Mouse (Mus musculus): ENCODE measurements around the gene Slc28a2.
"Not testable (repeated sequence)": the region's sequence is repeated elsewhere in the genome, so short reads cannot be mapped to it uniquely, and the experiment has no call there.

The Slc28a2 gene

GRCm38 (mm10) chr2:122426200-122426599 is at the start of gene Slc28a2:
TSS of gene Slc28a2 (plus strand) at chr2:122426477.
- CTCF ChIA-PET, result not testable (repeated sequence)

GRCm38 (mm10) chr2:122377215-122377674 is 49.0 kb upstream of the Slc28a2 start:
- CTCF ChIA-PET, result no interaction called here

- CTCF ChIA-PET, result interaction anchor here (0.6 kb wide), 1 partner anchor 88 kb away, joined by 3 read pairs; no protein-coding TSS in a partner anchor
These were observed 48.5 kb upstream of the Slc28a2 start for GRCm38 (mm10) chr2:122377751-122378246.

- CTCF ChIA-PET, result interaction anchor here (0.6 kb wide), 1 partner anchor 87 kb away, joined by 3 read pairs; no protein-coding TSS in a partner anchor
These were observed 47.6 kb upstream of the Slc28a2 start for GRCm38 (mm10) chr2:122378421-122379291.

DNA sequence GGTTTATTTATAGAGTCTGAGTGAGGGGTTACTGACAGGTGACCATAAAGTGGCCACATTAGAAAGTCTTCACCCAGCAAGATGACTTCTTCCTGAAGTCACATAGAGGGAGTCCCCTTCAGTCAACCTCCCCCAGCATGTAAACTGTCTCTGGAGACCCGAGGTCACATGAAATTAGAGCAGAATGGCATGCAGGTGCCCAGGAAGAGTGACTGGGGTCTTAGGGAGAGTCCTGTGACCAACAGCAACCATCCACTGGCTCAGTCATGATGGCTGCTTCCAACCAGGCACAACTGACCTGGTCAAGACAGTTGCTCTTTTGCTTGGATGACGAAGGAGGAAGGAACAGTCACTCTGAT is 47.0 kb upstream of the Slc28a2 start:
- CTCF ChIA-PET, result no interaction called here

GRCm38 (mm10) chr2:122380768-122381311 is 45.4 kb upstream of the Slc28a2 start:
- CTCF ChIA-PET, result no interaction called here

DNA sequence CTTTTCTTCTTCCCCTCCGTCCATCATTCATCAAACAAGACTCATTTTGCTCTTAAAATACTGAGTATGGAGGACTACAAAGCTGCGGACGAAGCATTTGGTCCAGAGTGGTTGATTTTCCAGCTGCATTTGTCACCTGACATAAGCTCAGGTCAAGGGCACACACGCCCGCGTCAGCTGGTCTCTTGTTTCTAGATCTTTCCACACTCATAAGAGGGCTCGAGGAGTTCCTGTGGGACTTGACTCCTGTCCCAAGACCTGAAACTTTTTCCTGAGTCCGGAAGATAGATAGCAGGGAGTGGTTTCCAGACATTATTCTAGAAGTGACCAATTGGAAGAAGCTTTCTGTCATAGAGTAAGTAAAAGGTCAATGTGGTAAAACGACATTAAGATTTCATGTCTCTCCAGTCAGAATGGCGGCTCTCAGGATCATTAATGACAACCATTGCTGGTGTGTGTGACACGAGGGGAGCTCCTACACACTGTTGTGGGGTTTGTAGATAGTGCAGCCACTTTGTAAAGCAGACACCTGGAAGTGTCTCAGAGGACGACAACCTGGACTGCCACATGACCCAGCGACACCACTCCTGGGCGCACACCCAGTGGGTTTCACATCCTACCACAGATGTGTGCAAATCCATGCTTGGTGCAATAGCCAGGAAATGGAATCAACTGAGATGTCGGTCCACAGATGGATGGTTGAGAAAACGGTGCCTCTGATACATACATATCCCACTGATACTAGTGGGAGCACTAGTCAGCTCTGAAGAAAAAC is 44.8 kb upstream of the Slc28a2 start:
- CTCF ChIA-PET, result interaction anchor here (0.6 kb wide), 1 partner anchor 1374 kb away, joined by 4 read pairs; no protein-coding TSS in a partner anchor

DNA sequence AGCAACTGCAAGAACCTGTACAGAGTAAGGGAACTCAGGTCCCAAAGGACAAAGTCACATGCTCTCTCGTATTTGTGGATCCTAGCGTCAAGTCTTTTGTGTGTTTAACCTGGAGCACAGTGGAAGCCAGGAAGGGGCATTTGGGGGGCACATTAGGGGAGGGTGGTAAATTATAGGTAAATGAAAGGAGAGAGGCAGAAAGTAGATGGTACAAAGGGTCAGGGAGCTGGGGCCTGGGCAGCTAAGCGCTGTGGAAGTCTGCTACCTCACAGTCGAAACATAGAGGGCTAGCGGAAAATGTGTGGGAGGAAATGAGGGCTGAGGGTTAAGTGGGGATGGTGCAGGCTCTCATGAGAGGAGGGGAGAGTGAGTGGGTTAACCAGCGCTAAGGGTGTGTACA is 44.2 kb upstream of the Slc28a2 start:
- CTCF ChIA-PET, result interaction anchor here (0.6 kb wide), 1 partner anchor 1374 kb away, joined by 4 read pairs; no protein-coding TSS in a partner anchor

GRCm38 (mm10) chr2:122385095-122385494 is 41.2 kb upstream of the Slc28a2 start:
- CTCF ChIA-PET, result no interaction called here

GRCm38 (mm10) chr2:122387135-122387534 is 39.1 kb upstream of the Slc28a2 start:
- CTCF ChIA-PET, result not testable (repeated sequence)

DNA sequence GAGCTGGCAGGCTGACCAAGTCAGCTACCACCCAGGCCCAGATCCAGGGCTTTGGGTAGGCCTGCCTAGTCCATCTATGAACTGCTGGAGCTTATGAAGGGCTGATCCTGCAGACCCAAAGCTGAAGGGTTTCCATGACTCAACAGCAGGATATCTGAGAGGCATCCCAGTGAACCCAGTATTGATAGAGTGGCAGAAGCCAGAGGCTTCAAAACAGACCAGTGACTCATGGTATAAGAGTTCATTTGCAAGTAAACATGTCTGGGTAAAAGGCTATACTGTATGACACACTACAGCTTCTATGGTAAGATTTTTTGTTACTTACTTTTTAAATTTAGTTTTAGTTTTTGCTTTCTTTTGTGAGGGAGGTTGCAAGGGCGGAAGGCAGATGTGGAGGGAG is 30.1 kb upstream of the Slc28a2 start:
- CTCF ChIA-PET, result no interaction called here

GRCm38 (mm10) chr2:122407607-122408006 is 18.7 kb upstream of the Slc28a2 start:
- CTCF ChIA-PET, result no interaction called here

- CTCF ChIA-PET, result interaction anchor here (0.6 to 0.7 kb wide), 2 partner anchors 9 to 380 kb away, joined by 3 read pairs; partner anchors contain the start of gene Eif3j1
These were observed 17.3 kb upstream of the Slc28a2 start for GRCm38 (mm10) chr2:122408928-122409327.

- CTCF ChIA-PET, result not testable (repeated sequence)
These were observed 368 bp downstream of the Slc28a2 start for GRCm38 (mm10) chr2:122426645-122427044.

DNA sequence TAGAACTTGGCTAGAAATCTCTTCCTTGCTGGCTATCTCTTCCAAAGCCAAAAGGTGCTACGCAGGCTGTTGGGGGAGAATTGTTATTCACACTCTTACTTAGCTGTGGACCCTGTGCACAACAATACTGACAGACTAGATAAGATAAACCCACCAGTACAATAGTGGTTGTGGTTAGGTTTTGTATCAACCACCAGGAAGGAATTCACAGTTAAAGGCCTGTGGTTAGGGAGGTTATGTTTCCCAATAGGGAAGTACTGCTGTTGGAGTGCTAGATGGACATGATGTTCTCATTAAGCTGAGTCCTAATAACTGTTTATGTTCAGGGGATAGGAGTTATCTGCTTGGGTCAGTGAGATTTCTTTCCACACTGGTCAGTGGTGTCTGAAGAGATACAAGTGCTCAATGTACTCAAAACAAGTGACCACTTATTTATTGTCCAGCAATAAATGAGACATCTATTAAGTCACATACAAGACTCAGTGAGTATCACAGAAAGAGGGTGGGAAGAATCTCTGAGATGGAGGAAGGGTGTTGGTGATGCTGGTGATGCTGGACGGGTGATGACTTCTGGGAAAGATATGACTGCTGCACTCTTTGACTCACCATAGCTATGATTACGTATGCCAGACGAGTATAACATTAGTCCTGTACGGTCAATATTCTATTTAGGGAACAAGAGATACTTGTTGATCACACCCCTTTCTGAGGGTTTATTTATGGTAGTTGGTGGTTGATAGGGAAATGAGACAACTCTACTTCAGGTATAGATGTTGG is 12.6 kb downstream of the Slc28a2 start:
- CTCF ChIA-PET, result not testable (repeated sequence)

DNA sequence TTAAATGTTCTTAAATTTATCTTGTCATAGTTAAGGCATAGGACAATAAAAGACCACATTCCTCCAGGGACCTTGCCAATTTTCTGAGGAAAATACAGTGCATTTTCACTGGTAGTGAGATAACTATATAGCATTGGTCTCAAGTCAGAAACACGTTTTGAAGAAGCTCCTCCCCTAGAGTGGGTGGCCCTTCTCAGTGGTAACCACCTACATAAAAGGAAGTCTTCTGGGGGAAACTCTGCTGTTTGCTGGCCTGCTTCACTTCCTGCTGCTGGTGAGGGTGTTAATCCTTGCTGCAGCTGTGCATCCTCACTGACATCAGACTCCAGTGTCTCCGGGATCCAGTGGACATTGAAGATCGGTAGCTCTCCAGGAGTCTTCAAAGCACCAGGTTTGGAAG is 14.2 kb downstream of the Slc28a2 start:
- CTCF ChIA-PET, result interaction anchor here (0.6 kb wide), 1 partner anchor 72 kb away, joined by 7 read pairs; the partner anchor contains the start of gene Shf

- CTCF ChIA-PET, result no interaction called here
These were observed 15.0 kb downstream of the Slc28a2 start for GRCm38 (mm10) chr2:122441000-122441933.

DNA sequence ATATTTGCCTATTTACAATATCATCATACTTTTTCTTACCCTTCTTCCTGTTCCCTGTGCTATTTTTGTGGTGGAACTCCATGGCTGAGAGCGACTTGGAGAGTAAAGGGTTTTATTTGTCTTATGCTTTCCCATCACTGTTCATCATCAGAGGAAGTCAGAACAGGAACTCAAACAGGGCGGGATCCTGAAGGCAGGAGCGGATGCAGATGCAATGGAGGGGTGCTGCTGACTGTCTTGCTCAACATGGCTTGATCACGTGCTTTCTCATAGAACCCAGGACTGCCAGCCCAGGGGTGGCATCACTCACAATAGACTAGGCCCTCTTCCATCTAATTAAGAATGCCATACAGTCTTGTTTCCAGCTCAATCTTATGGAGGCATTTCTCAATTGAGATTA is 24.1 kb downstream of the Slc28a2 start:
- CTCF ChIA-PET, result no interaction called here

DNA sequence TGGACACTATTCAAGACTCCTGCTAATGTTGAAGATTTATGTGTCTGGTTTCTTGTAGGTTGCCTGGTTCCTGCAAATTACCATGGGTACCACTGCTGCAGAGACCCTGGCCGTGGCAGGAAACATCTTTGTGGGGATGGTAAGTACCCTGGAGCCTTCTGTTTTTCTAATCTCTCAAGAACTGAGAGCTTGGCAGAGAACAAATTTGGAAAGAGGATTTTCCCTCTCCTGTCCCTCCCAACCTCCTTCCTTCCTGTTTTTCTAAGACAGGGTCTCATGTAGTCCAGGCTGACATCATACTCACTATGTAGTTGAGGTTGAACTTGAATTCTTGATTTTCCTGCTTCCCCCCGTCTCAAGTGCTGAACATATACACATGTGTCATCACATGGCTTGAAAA is 26.1 kb downstream of the Slc28a2 start:
- CTCF ChIA-PET, result no interaction called here

- CTCF ChIA-PET, result interaction anchor here (0.6 to 0.7 kb wide), 2 partner anchors 13 to 96 kb away, joined by 3 to 4 read pairs; no protein-coding TSS in a partner anchor
These were observed 40.6 kb downstream of the Slc28a2 start for GRCm38 (mm10) chr2:122466901-122467300.
